Mouse (Mus musculus): ENCODE measurements at regions not wholly inside any gene's neighbourhood (a gene's known extent, or its start where the extent isn't known, plus 50 kb on each side); places are given as distances from the start of the nearest gene placed in this dataset.

- no peaks in the 10 kb centered on the region for H3K4me1 ChIP-seq (ENCODE audit: insufficient read depth, low read length)
- H3K36me3 ChIP-seq (ENCODE audit: insufficient read depth, low read length) = no peaks in the 10 kb centered on the region
- WGBS = 96% methylated on average over 4 of the region's 4 CpGs
- H3K9ac ChIP-seq (replicated peaks; ENCODE audit: low read length) = no peak overlapping the region
- H3K9me3 ChIP-seq (ENCODE audit: low read length) = peaks cover 7% of the 10 kb centered on the region; the same call in 1 of the 2 replicates
- no peak overlapping the region for H3K27ac ChIP-seq (ENCODE audit: low read length)
- ATAC-seq (ENCODE audit: low FRiP score, low TSS enrichment) = no peak
- H3K4me2 ChIP-seq (replicated peaks; ENCODE audit: low read depth, low read length) = no peak overlapping the region
- no peak overlapping the region for H3K4me3 ChIP-seq (ENCODE audit: low read length)
- H3K27me3 ChIP-seq (ENCODE audit: insufficient read depth, low read length) = no peaks in the 10 kb centered on the region
Measured at GRCm38 (mm10) chrX:75667636-75668035, 89.6 kb upstream of the Rab39b start.

GRCm38 (mm10) chrX:75643402-75643801 is 65.4 kb upstream of the Rab39b start:
- Histone ChIP-seq H3K27me3 (ENCODE audit: insufficient read depth, low read length) (no peaks in the 10 kb centered on the region), H3K36me3 (ENCODE audit: insufficient read depth, low read length) (no peaks in the 10 kb centered on the region), H3K4me1 (ENCODE audit: insufficient read depth, low read length) (no peaks in the 10 kb centered on the region), H3K9ac (replicated peaks; ENCODE audit: low read length) (no peak overlapping the region), H3K27ac (ENCODE audit: low read length) (no peak overlapping the region), H3K4me2 (replicated peaks; ENCODE audit: low read depth, low read length) (no peak overlapping the region), H3K9me3 (ENCODE audit: low read length) (no peaks in the 10 kb centered on the region), H3K4me3 (ENCODE audit: low read length) (no peak overlapping the region)
- 90% methylated on average over 7 of the region's 7 CpGs for WGBS
- no peak for ATAC-seq (ENCODE audit: low FRiP score, low TSS enrichment)
